Mouse (Mus musculus): ENCODE measurements around the gene Kcnj6. TPM values are rescaled to one million over a fixed set of nuclear protein-coding genes. Genes with fewer than 3 reads are reported as not detected.

Kcnj6 gene
- polyA plus RNA-seq, 1 experiment: not detected

GRCm38 (mm10) chr16:94888554-94888953 is 108.9 kb downstream of the Kcnj6 start:
- TF ChIP-seq USF1 (IDR thresholded peaks at IDR 0.05; ENCODE audit: low read depth): no peak
- TF ChIP-seq E2F4 (IDR thresholded peaks at IDR 0.05; ENCODE audit: insufficient read depth): no peak
- no peak for TF ChIP-seq MAX (IDR thresholded peaks at IDR 0.05; ENCODE audit: low read depth)
- TF ChIP-seq MYOD1 (IDR thresholded peaks at IDR 0.05; ENCODE audit: control insufficient read depth in 1 of 3, insufficient read length in 2 of 3, low read depth in 2 of 3): no peak
- no peak for TF ChIP-seq POLR2A (IDR thresholded peaks at IDR 0.05; ENCODE audit: insufficient read length, low read depth)
- TF ChIP-seq REST (IDR thresholded peaks at IDR 0.05; ENCODE audit: insufficient read depth, insufficient read length): no peak
- TF ChIP-seq POLR2AphosphoS2 (IDR thresholded peaks at IDR 0.05; ENCODE audit: insufficient read length, low read depth): no peak
- TF ChIP-seq MYOG (IDR thresholded peaks at IDR 0.05; ENCODE audit: control insufficient read depth in 1 of 3, insufficient read depth in 1 of 3, insufficient read length in 2 of 3, low read depth in 2 of 3): no peak
- TF ChIP-seq CEBPB (IDR thresholded peaks at IDR 0.05; ENCODE audit: insufficient read depth, poor library complexity, severe bottlenecking): no peak
- Histone ChIP-seq H3K4me2 (ENCODE audit: low read depth) (no peak overlapping the region), H3K27me3 (ENCODE audit: control insufficient read depth, insufficient read depth, insufficient read length) (no peaks in the 10 kb centered on the region), H3K4me3 (no peak overlapping the region), H3ac (ENCODE audit: control insufficient read depth, insufficient read length) (no peak overlapping the region), H3K79me2 (ENCODE audit: control insufficient read depth, insufficient read depth) (no peaks in the 10 kb centered on the region), H3K36me3 (ENCODE audit: control insufficient read depth, insufficient read depth) (no peaks in the 10 kb centered on the region)

- Histone ChIP-seq H3ac (ENCODE audit: control insufficient read depth, insufficient read length) (no peak overlapping the region), H3K36me3 (ENCODE audit: control insufficient read depth, insufficient read depth) (no peaks in the 10 kb centered on the region), H3K4me2 (ENCODE audit: low read depth) (no peak overlapping the region), H3K27me3 (ENCODE audit: control insufficient read depth, insufficient read depth, insufficient read length) (no peaks in the 10 kb centered on the region), H3K79me2 (ENCODE audit: control insufficient read depth, insufficient read depth) (no peaks in the 10 kb centered on the region), H3K4me3 (no peak overlapping the region)
- TF ChIP-seq MAX (IDR thresholded peaks at IDR 0.05; ENCODE audit: low read depth) (no peak), E2F4 (IDR thresholded peaks at IDR 0.05; ENCODE audit: insufficient read depth) (no peak), POLR2A (IDR thresholded peaks at IDR 0.05; ENCODE audit: insufficient read length, low read depth) (no peak), CEBPB (IDR thresholded peaks at IDR 0.05; ENCODE audit: insufficient read depth, poor library complexity, severe bottlenecking) (no peak), MYOD1 (IDR thresholded peaks at IDR 0.05; ENCODE audit: control insufficient read depth in 1 of 3, insufficient read length in 2 of 3, low read depth in 2 of 3) (no peak), USF1 (IDR thresholded peaks at IDR 0.05; ENCODE audit: low read depth) (no peak), TCF3 (IDR thresholded peaks at IDR 0.05; ENCODE audit: insufficient read length, low read depth) (no peak), REST (IDR thresholded peaks at IDR 0.05; ENCODE audit: insufficient read depth, insufficient read length) (no peak), POLR2AphosphoS2 (IDR thresholded peaks at IDR 0.05; ENCODE audit: insufficient read length, low read depth) (no peak), SRF (IDR thresholded peaks at IDR 0.05; ENCODE audit: control insufficient read depth, insufficient read length, low read depth) (no peak), TCF12 (IDR thresholded peaks at IDR 0.05; ENCODE audit: insufficient read depth, poor library complexity, severe bottlenecking) (no peak), MYOG (IDR thresholded peaks at IDR 0.05; ENCODE audit: control insufficient read depth in 1 of 3, insufficient read depth in 1 of 3, insufficient read length in 2 of 3, low read depth in 2 of 3) (no peak)
These were observed 111.1 kb downstream of the Kcnj6 start for GRCm38 (mm10) chr16:94886398-94886797.

- TF ChIP-seq SRF (IDR thresholded peaks at IDR 0.05; ENCODE audit: control insufficient read depth, insufficient read length, low read depth) (no peak), CEBPB (IDR thresholded peaks at IDR 0.05; ENCODE audit: insufficient read depth, poor library complexity, severe bottlenecking) (no peak), TCF12 (IDR thresholded peaks at IDR 0.05; ENCODE audit: insufficient read depth, poor library complexity, severe bottlenecking) (no peak), MYOD1 (IDR thresholded peaks at IDR 0.05; ENCODE audit: control insufficient read depth in 1 of 3, insufficient read length in 2 of 3, low read depth in 2 of 3) (no peak), E2F4 (IDR thresholded peaks at IDR 0.05; ENCODE audit: insufficient read depth) (no peak), TCF3 (IDR thresholded peaks at IDR 0.05; ENCODE audit: insufficient read length, low read depth) (no peak), POLR2A (IDR thresholded peaks at IDR 0.05; ENCODE audit: insufficient read length, low read depth) (no peak), POLR2AphosphoS2 (IDR thresholded peaks at IDR 0.05; ENCODE audit: insufficient read length, low read depth) (no peak)
- H3ac ChIP-seq (ENCODE audit: control insufficient read depth, insufficient read length): no peak overlapping the region
- H3K36me3 ChIP-seq (ENCODE audit: control insufficient read depth, insufficient read depth): no peaks in the 10 kb centered on the region
- no peaks in the 10 kb centered on the region for H3K27me3 ChIP-seq (ENCODE audit: control insufficient read depth, insufficient read depth, insufficient read length)
- H3K4me2 ChIP-seq (ENCODE audit: low read depth): no peak overlapping the region
- no peaks in the 10 kb centered on the region for H3K79me2 ChIP-seq (ENCODE audit: control insufficient read depth, insufficient read depth)
- H3K4me3 ChIP-seq: no peak overlapping the region
These were observed 112.4 kb downstream of the Kcnj6 start for GRCm38 (mm10) chr16:94885062-94885461.

- H3K36me3 ChIP-seq (ENCODE audit: control insufficient read depth, insufficient read depth): no peaks in the 10 kb centered on the region
- no peak overlapping the region for H3K4me2 ChIP-seq (ENCODE audit: low read depth)
- H3ac ChIP-seq (ENCODE audit: control insufficient read depth, insufficient read length): no peak overlapping the region
- TF ChIP-seq MYOG (IDR thresholded peaks at IDR 0.05; ENCODE audit: control insufficient read depth in 1 of 3, insufficient read depth in 1 of 3, insufficient read length in 2 of 3, low read depth in 2 of 3): no peak
- no peak for TF ChIP-seq USF1 (IDR thresholded peaks at IDR 0.05; ENCODE audit: low read depth)
- no peak for TF ChIP-seq CEBPB (IDR thresholded peaks at IDR 0.05; ENCODE audit: insufficient read depth, poor library complexity, severe bottlenecking)
- TF ChIP-seq TCF12 (IDR thresholded peaks at IDR 0.05; ENCODE audit: insufficient read depth, poor library complexity, severe bottlenecking): no peak
- no peak for TF ChIP-seq E2F4 (IDR thresholded peaks at IDR 0.05; ENCODE audit: insufficient read depth)
- TF ChIP-seq MYOD1 (IDR thresholded peaks at IDR 0.05; ENCODE audit: control insufficient read depth in 1 of 3, insufficient read length in 2 of 3, low read depth in 2 of 3): no peak
- TF ChIP-seq REST (IDR thresholded peaks at IDR 0.05; ENCODE audit: insufficient read depth, insufficient read length): no peak
- no peak for TF ChIP-seq SRF (IDR thresholded peaks at IDR 0.05; ENCODE audit: control insufficient read depth, insufficient read length, low read depth)
- no peak for TF ChIP-seq TCF3 (IDR thresholded peaks at IDR 0.05; ENCODE audit: insufficient read length, low read depth)
- TF ChIP-seq MAX (IDR thresholded peaks at IDR 0.05; ENCODE audit: low read depth): no peak
- TF ChIP-seq POLR2AphosphoS2 (IDR thresholded peaks at IDR 0.05; ENCODE audit: insufficient read length, low read depth): no peak
- no peak for TF ChIP-seq POLR2A (IDR thresholded peaks at IDR 0.05; ENCODE audit: insufficient read length, low read depth)
- no peaks in the 10 kb centered on the region for H3K79me2 ChIP-seq (ENCODE audit: control insufficient read depth, insufficient read depth)
- no peak overlapping the region for H3K4me3 ChIP-seq
- H3K27me3 ChIP-seq (ENCODE audit: control insufficient read depth, insufficient read depth, insufficient read length): no peaks in the 10 kb centered on the region
These were observed 113.6 kb downstream of the Kcnj6 start for GRCm38 (mm10) chr16:94883909-94884308.

GRCm38 (mm10) chr16:94883196-94883595 is 114.3 kb downstream of the Kcnj6 start:
- no peaks in the 10 kb centered on the region for H3K27me3 ChIP-seq (ENCODE audit: control insufficient read depth, insufficient read depth, insufficient read length)

More at GRCm38 (mm10) chr16:94883196-94883595, 114.3 kb downstream of the Kcnj6 start:
- TF ChIP-seq REST (IDR thresholded peaks at IDR 0.05; ENCODE audit: insufficient read depth, insufficient read length) (no peak), SRF (IDR thresholded peaks at IDR 0.05; ENCODE audit: control insufficient read depth, insufficient read length, low read depth) (no peak), TCF3 (IDR thresholded peaks at IDR 0.05; ENCODE audit: insufficient read length, low read depth) (no peak)
- Histone ChIP-seq H3K36me3 (ENCODE audit: control insufficient read depth, insufficient read depth) (no peaks in the 10 kb centered on the region), H3K4me3 (no peak overlapping the region), H3ac (ENCODE audit: control insufficient read depth, insufficient read length) (no peak overlapping the region), H3K79me2 (ENCODE audit: control insufficient read depth, insufficient read depth) (no peaks in the 10 kb centered on the region), H3K4me2 (ENCODE audit: low read depth) (no peak overlapping the region)

All from myocyte (in vitro differentiated cells).